Mouse (Mus musculus): ENCODE data around the gene Arl9. TPM values are rescaled to one million over a fixed set of nuclear protein-coding genes. Genes with fewer than 3 reads are reported as not detected.

Gene Arl9
- polyA plus RNA-seq, 1 experiment from 2014 or later, result not detected

GRCm38 (mm10) chr5:76975736-76976135 lies 28.1 kb upstream of the Arl9 start:
- Histone ChIP-seq H3K9ac (no peak overlapping the region), H3K4me3 (replicated peaks) (peak overlapping the region; percentile 89), H3K36me3 (replicated peaks) (peaks cover 38% of the 10 kb centered on the region), H3K27me3 (no peaks in the 10 kb centered on the region), H3K4me1 (peaks cover 14% of the 10 kb centered on the region), H3K9me3 (no peaks in the 10 kb centered on the region), H3K4me2 (peak overlapping the region; percentile 88), H3K27ac (no peak overlapping the region)
- no peak for ATAC-seq (ENCODE audit: low FRiP score)
- WGBS, result 90% methylated on average over 8 of the region's 8 CpGs

GRCm38 (mm10) chr5:76984015-76984414 lies 19.8 kb upstream of the Arl9 start:
- Histone ChIP-seq H3K36me3 (replicated peaks) (peaks cover 77% of the 10 kb centered on the region), H3K4me1 (no peaks in the 10 kb centered on the region), H3K4me2 (no peak overlapping the region), H3K27ac (no peak overlapping the region), H3K9ac (no peak overlapping the region), H3K4me3 (replicated peaks) (no peak overlapping the region), H3K9me3 (no peaks in the 10 kb centered on the region), H3K27me3 (no peaks in the 10 kb centered on the region)
- WGBS, result 92% methylated on average over 11 of the region's 11 CpGs
- ATAC-seq (ENCODE audit: low FRiP score), result no peak

GRCm38 (mm10) chr5:76990789-76991188 lies 13.1 kb upstream of the Arl9 start:
- peaks cover 79% of the 10 kb centered on the region for H3K36me3 ChIP-seq (replicated peaks)
- 97% methylated on average over 3 of the region's 3 CpGs for WGBS

GRCm38 (mm10) chr5:76993174-76993814 lies 10.6 kb upstream of the Arl9 start:
- 94% methylated on average over 5 of the region's 5 CpGs for WGBS
- Histone ChIP-seq H3K4me2 (no peak overlapping the region), H3K36me3 (replicated peaks) (peaks cover 82% of the 10 kb centered on the region), H3K4me1 (no peaks in the 10 kb centered on the region), H3K27ac (no peak overlapping the region), H3K9ac (no peak overlapping the region), H3K27me3 (no peaks in the 10 kb centered on the region), H3K9me3 (no peaks in the 10 kb centered on the region), H3K4me3 (replicated peaks) (no peak overlapping the region)
- no peak for ATAC-seq (ENCODE audit: low FRiP score)

More at GRCm38 (mm10) chr5:76990789-76991188, 13.1 kb upstream of the Arl9 start:
- Histone ChIP-seq H3K9me3 (no peaks in the 10 kb centered on the region), H3K4me3 (replicated peaks) (no peak overlapping the region), H3K27me3 (no peaks in the 10 kb centered on the region), H3K27ac (no peak overlapping the region), H3K4me2 (no peak overlapping the region), H3K4me1 (no peaks in the 10 kb centered on the region), H3K9ac (no peak overlapping the region)
- ATAC-seq (ENCODE audit: low FRiP score), result no peak

GRCm38 (mm10) chr5:76998416-76998815 lies 5.4 kb upstream of the Arl9 start:
- WGBS, result 53% methylated on average over 5 of the region's 5 CpGs
- no peak overlapping the region for H3K9ac ChIP-seq
- no peaks in the 10 kb centered on the region for H3K27me3 ChIP-seq
- no peaks in the 10 kb centered on the region for H3K4me1 ChIP-seq
- no peak overlapping the region for H3K4me2 ChIP-seq
- H3K4me3 ChIP-seq (replicated peaks), result no peak overlapping the region
- no peak overlapping the region for H3K27ac ChIP-seq
- no peaks in the 10 kb centered on the region for H3K9me3 ChIP-seq
- H3K36me3 ChIP-seq (replicated peaks), result peaks cover 69% of the 10 kb centered on the region
- no peak for ATAC-seq (ENCODE audit: low FRiP score)

GRCm38 (mm10) chr5:77001192-77001591 lies 2.7 kb upstream of the Arl9 start:
- H3K27me3 ChIP-seq, result no peaks in the 10 kb centered on the region
- no peaks in the 10 kb centered on the region for H3K4me1 ChIP-seq
- ATAC-seq (ENCODE audit: low FRiP score), result no peak
- H3K4me2 ChIP-seq, result no peak overlapping the region
- H3K9me3 ChIP-seq, result no peaks in the 10 kb centered on the region
- no peak overlapping the region for H3K27ac ChIP-seq
- H3K9ac ChIP-seq, result no peak overlapping the region
- no peak overlapping the region for H3K4me3 ChIP-seq (replicated peaks)
- 93% methylated on average over 17 of the region's 17 CpGs for WGBS
- H3K36me3 ChIP-seq (replicated peaks), result peaks cover 46% of the 10 kb centered on the region

- Histone ChIP-seq H3K4me2 (no peak overlapping the region), H3K27ac (no peak overlapping the region), H3K9ac (no peak overlapping the region), H3K9me3 (no peaks in the 10 kb centered on the region), H3K4me3 (replicated peaks) (no peak overlapping the region), H3K4me1 (no peaks in the 10 kb centered on the region), H3K36me3 (replicated peaks) (no peaks in the 10 kb centered on the region), H3K27me3 (no peaks in the 10 kb centered on the region)
- WGBS, result 92% methylated on average over 9 of the region's 9 CpGs
- ATAC-seq (ENCODE audit: low FRiP score), result no peak
Measured at GRCm38 (mm10) chr5:77010352-77010751, 6.5 kb downstream of the Arl9 start.

- ATAC-seq (ENCODE audit: low FRiP score), result no peak
- WGBS, result 72% methylated on average over 3 of the region's 3 CpGs
- Histone ChIP-seq H3K36me3 (replicated peaks) (no peaks in the 10 kb centered on the region), H3K27ac (no peak overlapping the region), H3K9ac (no peak overlapping the region), H3K4me1 (no peaks in the 10 kb centered on the region), H3K4me3 (replicated peaks) (no peak overlapping the region), H3K27me3 (peaks cover under 1% of the 10 kb centered on the region; the same call in 1 of the 2 replicates), H3K4me2 (no peak overlapping the region), H3K9me3 (no peaks in the 10 kb centered on the region)
Measured at GRCm38 (mm10) chr5:77011082-77011481, 7.2 kb downstream of the Arl9 start.

- Histone ChIP-seq H3K4me2 (no peak overlapping the region), H3K36me3 (replicated peaks) (no peaks in the 10 kb centered on the region), H3K27me3 (peaks cover 16% of the 10 kb centered on the region), H3K4me1 (no peaks in the 10 kb centered on the region), H3K27ac (no peak overlapping the region), H3K9me3 (no peaks in the 10 kb centered on the region), H3K9ac (no peak overlapping the region), H3K4me3 (replicated peaks) (no peak overlapping the region)
- no peak for ATAC-seq (ENCODE audit: low FRiP score)
- WGBS, result 86% methylated on average over 3 of the region's 3 CpGs
Measured at GRCm38 (mm10) chr5:77013171-77013570, 9.3 kb downstream of the Arl9 start.

GRCm38 (mm10) chr5:77015544-77016482 lies 12.0 kb downstream of the Arl9 start, which contains the start of gene Thegl:
Thegl (plus strand) TSS chr5:77016023.
- WGBS, result 14% methylated on average over 57 of the region's 57 CpGs
- no peak within 1 kb of the TSS for H3K27ac ChIP-seq
- H3K27me3 ChIP-seq, result peaks cover 16% of the 10 kb centered on the region
- H3K4me1 ChIP-seq, result no peaks in the 10 kb centered on the region
- H3K4me3 ChIP-seq (replicated peaks), result peak within 1 kb of the TSS; percentile 50
- no peaks in the 10 kb centered on the region for H3K9me3 ChIP-seq
- peak within 1 kb of the TSS; percentile 38 for H3K9ac ChIP-seq
- ATAC-seq (ENCODE audit: low FRiP score), result peak; percentile 99
- no peaks in the 10 kb centered on the region for H3K36me3 ChIP-seq (replicated peaks)
- peak within 1 kb of the TSS; percentile 59 for H3K4me2 ChIP-seq

GRCm38 (mm10) chr5:77028034-77028433 lies 24.2 kb downstream of the Arl9 start:
- ATAC-seq (ENCODE audit: low FRiP score), result no peak
- no peak overlapping the region for H3K9ac ChIP-seq
- H3K27ac ChIP-seq, result no peak overlapping the region
- no peaks in the 10 kb centered on the region for H3K36me3 ChIP-seq (replicated peaks)
- 88% methylated on average over 3 of the region's 3 CpGs for WGBS
- H3K9me3 ChIP-seq, result no peaks in the 10 kb centered on the region
- H3K4me3 ChIP-seq (replicated peaks), result no peak overlapping the region
- no peak overlapping the region for H3K4me2 ChIP-seq
- no peaks in the 10 kb centered on the region for H3K4me1 ChIP-seq
- 0 out of 2 replicates have a peak, but pooled peaks cover 4% of the 10 kb centered on the region for H3K27me3 ChIP-seq

GRCm38 (mm10) chr5:77029735-77030134 lies 25.9 kb downstream of the Arl9 start:
- no peaks in the 10 kb centered on the region for H3K36me3 ChIP-seq (replicated peaks)
- no peak overlapping the region for H3K9ac ChIP-seq
- H3K9me3 ChIP-seq, result no peaks in the 10 kb centered on the region
- H3K4me2 ChIP-seq, result no peak overlapping the region
- H3K4me3 ChIP-seq (replicated peaks), result no peak overlapping the region
- WGBS, result 80% methylated on average over 5 of the region's 5 CpGs
- H3K27me3 ChIP-seq, result 0 out of 2 replicates have a peak, but pooled peaks cover 6% of the 10 kb centered on the region
- ATAC-seq (ENCODE audit: low FRiP score), result no peak
- H3K27ac ChIP-seq, result no peak overlapping the region
- no peaks in the 10 kb centered on the region for H3K4me1 ChIP-seq

All from forebrain, embryonic 12.5 days (tissue).